Mouse (Mus musculus) testis, adult 2 months (tissue): ENCODE measurements at regions not wholly inside any gene's neighbourhood (a gene's known extent, or its start where the extent isn't known, plus 50 kb on each side); places are given as distances from the start of the nearest gene placed in this dataset.

Experiments used
- H3K27ac ChIP-seq: fragments of 200-500 bp; 2 replicates; pipeline ENCODE4 v1.5.1; 2012; ENCODE audit warnings: low read depth, low read length; ENCODE audit not compliant: control insufficient read depth, insufficient read depth
- H3K27me3 ChIP-seq: fragments of 200-500 bp; 2 replicates; pipeline ENCODE4 v1.6.1; 2012; ENCODE audit warnings: mild to moderate bottlenecking, low read length, moderate library complexity; ENCODE audit not compliant: control insufficient read depth, insufficient read depth
- H3K36me3 ChIP-seq: fragments of 200-500 bp; 2 replicates; pipeline ENCODE4 v1.6.1; 2012; ENCODE audit warnings: mild to moderate bottlenecking, low read length; ENCODE audit not compliant: control insufficient read depth, insufficient read depth
- H3K4me1 ChIP-seq: fragments of 200-500 bp; 2 replicates; pipeline ENCODE4 v1.6.1; 2012; ENCODE audit warnings: low read length; ENCODE audit not compliant: control insufficient read depth, insufficient read depth
- H3K4me3 ChIP-seq: fragments of 200-500 bp; 2 replicates; pipeline ENCODE4 v1.5.1; 2012; ENCODE audit warnings: low read depth, mild to moderate bottlenecking, low read length, moderate library complexity, mixed read lengths; ENCODE audit not compliant: control insufficient read depth
- CTCF ChIP-seq: fragments of 200-500 bp; IDR thresholded peaks from 2 replicates; pipeline ENCODE4 v1.5.1; 2012; ENCODE audit warnings: low read depth, mild to moderate bottlenecking, inconsistent platforms, low read length, moderate library complexity; ENCODE audit not compliant: control insufficient read depth, insufficient read depth, insufficient replicate concordance
- POLR2A ChIP-seq: fragments of 200-500 bp; IDR thresholded peaks from 2 replicates; pipeline ENCODE4 v1.6.1; 2012; ENCODE audit warnings: low read depth, mild to moderate bottlenecking, inconsistent platforms, low read length, moderate library complexity; ENCODE audit not compliant: control insufficient read depth

GRCm38 (mm10) chr9:14032048-14032362 is 204.5 kb downstream of the Fam76b start:
- Histone ChIP-seq H3K27me3 (no peaks in the 10 kb centered on the region), H3K36me3 (no peaks in the 10 kb centered on the region), H3K4me1 (no peaks in the 10 kb centered on the region), H3K4me3 (no peak overlapping the region), H3K27ac (no peak overlapping the region)
- no peak for TF ChIP-seq POLR2A
- no peak for TF ChIP-seq CTCF

- H3K27me3 ChIP-seq = no peaks in the 10 kb centered on the region
- no peaks in the 10 kb centered on the region for H3K36me3 ChIP-seq
- TF ChIP-seq CTCF (no peak), POLR2A (no peak)
- no peak overlapping the region for H3K27ac ChIP-seq
- H3K4me3 ChIP-seq = no peak overlapping the region
- H3K4me1 ChIP-seq = no peaks in the 10 kb centered on the region
These were observed 208.0 kb downstream of the Fam76b start for GRCm38 (mm10) chr9:14035526-14035925.

- TF ChIP-seq POLR2A (no peak), CTCF (no peak)
These were observed 214.5 kb downstream of the Fam76b start for GRCm38 (mm10) chr9:14041900-14042435.

GRCm38 (mm10) chr9:14048224-14048623 is 220.7 kb downstream of the Fam76b start:
- Histone ChIP-seq H3K4me1 (no peaks in the 10 kb centered on the region), H3K36me3 (no peaks in the 10 kb centered on the region), H3K27ac (no peak overlapping the region), H3K27me3 (no peaks in the 10 kb centered on the region), H3K4me3 (no peak overlapping the region)
- TF ChIP-seq CTCF (no peak), POLR2A (no peak)

More at GRCm38 (mm10) chr9:14041900-14042435, 214.5 kb downstream of the Fam76b start:
- H3K27ac ChIP-seq = no peak overlapping the region
- no peaks in the 10 kb centered on the region for H3K27me3 ChIP-seq
- H3K36me3 ChIP-seq = no peaks in the 10 kb centered on the region
- H3K4me3 ChIP-seq = no peak overlapping the region
- no peaks in the 10 kb centered on the region for H3K4me1 ChIP-seq

GRCm38 (mm10) chr9:14053704-14054103 is 221.2 kb upstream of the Sesn3 start:
- TF ChIP-seq POLR2A = no peak
- no peak for TF ChIP-seq CTCF
- no peak overlapping the region for H3K4me3 ChIP-seq
- no peaks in the 10 kb centered on the region for H3K4me1 ChIP-seq
- no peaks in the 10 kb centered on the region for H3K27me3 ChIP-seq
- H3K36me3 ChIP-seq = no peaks in the 10 kb centered on the region
- no peak overlapping the region for H3K27ac ChIP-seq

- TF ChIP-seq CTCF = no peak
- no peak for TF ChIP-seq POLR2A
- Histone ChIP-seq H3K27me3 (no peaks in the 10 kb centered on the region), H3K27ac (no peak overlapping the region)
These were observed 218.3 kb upstream of the Sesn3 start for GRCm38 (mm10) chr9:14056410-14057172.

GRCm38 (mm10) chr9:14058592-14059227 is 216.2 kb upstream of the Sesn3 start:
- no peaks in the 10 kb centered on the region for H3K4me1 ChIP-seq
- H3K27me3 ChIP-seq = no peaks in the 10 kb centered on the region
- H3K36me3 ChIP-seq = no peaks in the 10 kb centered on the region
- TF ChIP-seq POLR2A (no peak), CTCF (no peak)
- no peak overlapping the region for H3K4me3 ChIP-seq
- H3K27ac ChIP-seq = no peak overlapping the region

More at GRCm38 (mm10) chr9:14056410-14057172, 218.3 kb upstream of the Sesn3 start:
- no peaks in the 10 kb centered on the region for H3K4me1 ChIP-seq
- H3K4me3 ChIP-seq = no peak overlapping the region
- no peaks in the 10 kb centered on the region for H3K36me3 ChIP-seq
